Mouse (Mus musculus) CD8-positive naive resting alpha-beta T cell, adult 57 days (primary cell): ENCODE data around the gene Gm49027. TPM values are rescaled to one million over a fixed set of nuclear protein-coding genes. Genes with fewer than 3 reads are reported as not detected.

ENCODE experiments used
- total RNA-seq: library from RNA; stranded (reverse); gene quantifications from one replicate; pipeline ENCODE4 v1.2.4, GENCODE M21; 2023

The Gm49027 gene
- 7.7 TPM for total RNA-seq

GRCm38 (mm10) chr5:123525281-123525680 lies at the start of gene Gm49027:
Gene Gm49027, minus strand, starts transcription at chr5:123525488.

DNA sequence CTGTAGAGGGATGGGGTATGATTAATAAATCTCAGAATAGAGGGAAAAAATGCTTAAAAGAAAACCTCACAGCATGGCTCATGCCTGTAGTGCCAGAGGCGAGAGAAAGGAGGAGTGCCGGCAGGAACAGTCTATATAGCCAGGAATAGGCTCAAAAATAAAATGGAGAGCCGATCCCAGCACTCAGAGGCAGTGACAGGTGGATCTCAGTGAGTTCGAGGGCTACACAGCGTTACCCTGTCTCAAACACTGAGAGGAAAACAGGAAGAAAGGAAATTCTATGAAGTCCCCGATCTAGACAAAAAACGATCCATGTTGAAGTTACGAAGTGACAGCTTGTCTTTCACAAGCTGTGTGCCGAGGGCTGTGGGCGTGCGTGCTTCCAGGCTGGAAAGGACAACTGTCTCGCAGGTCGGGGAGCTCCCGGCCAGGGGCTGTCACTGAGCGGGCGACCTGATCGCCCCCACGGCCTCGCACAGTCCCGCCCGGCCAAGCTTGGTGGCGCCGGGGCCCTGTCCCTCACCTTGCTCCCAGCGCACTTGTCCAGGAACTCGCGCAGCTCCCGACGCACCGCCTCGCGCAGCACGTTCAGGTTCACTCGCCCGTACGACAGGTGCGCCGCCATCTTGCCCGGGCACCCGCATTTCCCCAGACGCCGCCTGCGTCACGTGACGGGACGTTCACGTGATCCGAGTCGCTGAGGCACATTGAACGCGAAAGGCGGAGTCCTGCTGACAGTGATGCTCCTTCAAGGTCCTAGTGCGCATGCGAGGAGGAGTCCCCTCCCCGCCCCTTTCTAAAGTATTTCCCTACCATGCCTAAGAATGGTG lies 47.3 kb upstream of the Gm49027 start, which contains the start of gene Vps33a:
Vps33a (minus strand) TSS at position 682 of the 830 bp plus-strand sequence.

GRCm38 (mm10) chr5:123523692-123524392 lies 1.4 kb downstream of the Gm49027 start, which contains the start of gene Diablo:
Gene Diablo, minus strand, starts transcription at chr5:123524176.

GRCm38 (mm10) chr5:123510160-123510559 lies 15.1 kb downstream of the Gm49027 start, which contains the start of gene B3gnt4:
Gene B3gnt4, plus strand, starts transcription at chr5:123510460.

GRCm38 (mm10) chr5:123489112-123489785 lies 36.0 kb downstream of the Gm49027 start, which contains the start of the genes Lrrc43 and Il31:
Gene Lrrc43, plus strand, starts transcription at chr5:123489305.
Gene Il31, minus strand, starts transcription at chr5:123489489.

Other genes starting within 250 kb of the Gm49027 start
- 21.9 TPM for gene Bcl7a, start 181.7 kb downstream of the Gm49027 start, total RNA-seq
- gene Mlxip, start 130.7 kb downstream of the Gm49027 start, total RNA-seq: 78.8 TPM
- gene Lrrc43, start 36.2 kb downstream of the Gm49027 start, total RNA-seq: not detected
- gene Il31, start 36.0 kb downstream of the Gm49027 start, total RNA-seq: not detected
- not detected for gene B3gnt4, start 15.0 kb downstream of the Gm49027 start, total RNA-seq
- 60.0 TPM for gene Diablo, start 1.3 kb downstream of the Gm49027 start, total RNA-seq
- 56.1 TPM for gene Vps33a, start 47.5 kb upstream of the Gm49027 start, total RNA-seq
- gene Clip1, start 159.1 kb upstream of the Gm49027 start, total RNA-seq: 78.6 TPM
- 90.1 TPM for gene Zcchc8, start 195.6 kb upstream of the Gm49027 start, total RNA-seq
- gene Rsrc2, start 223.9 kb upstream of the Gm49027 start, total RNA-seq: 238 TPM
- 0.95 TPM for gene Kntc1, start 224.2 kb upstream of the Gm49027 start, total RNA-seq